Mouse (Mus musculus): ENCODE measurements around the gene Mff. TPM values are rescaled to one million over a fixed set of nuclear protein-coding genes. Genes with fewer than 3 reads are reported as not detected.
A peak's percentile ranks its signal among the peaks of the same experiment; 100 is the strongest.

The Mff gene
- polyA plus RNA-seq, 1 experiment, result 170 TPM

- TF ChIP-seq EP300 (IDR thresholded peaks at IDR 0.05; ENCODE audit: insufficient read depth, low read depth, low read length) (no peak), POLR2A (IDR thresholded peaks at IDR 0.05; ENCODE audit: insufficient read depth, low read length) (no peak), CTCF (IDR thresholded peaks at IDR 0.05; ENCODE audit: low read depth, low read length) (no peak)
- Histone ChIP-seq H3K9ac (ENCODE audit: low read depth, poor library complexity, severe bottlenecking) (peak overlapping the region; percentile 95), H3K27ac (ENCODE audit: insufficient read depth, low read length) (no peak overlapping the region), H3K36me3 (ENCODE audit: control insufficient read depth, insufficient read depth, low read length, poor library complexity, severe bottlenecking) (peaks cover 8% of the 10 kb centered on the region), H3K4me1 (ENCODE audit: control insufficient read depth, insufficient read depth, low read length) (no peaks in the 10 kb centered on the region), H3K27me3 (ENCODE audit: control insufficient read depth, insufficient read depth, low read length, poor library complexity, severe bottlenecking) (no peaks in the 10 kb centered on the region), H3K4me3 (ENCODE audit: low read depth, low read length) (peak overlapping the region; percentile 88), H3K9me3 (replicated peaks; ENCODE audit: control insufficient read depth, insufficient read depth, low read length, poor library complexity, severe bottlenecking) (no peaks in the 10 kb centered on the region)
Measured at GRCm38 (mm10) chr1:82725026-82725874, 560 bp downstream of the Mff start.

- H3K4me1 ChIP-seq (ENCODE audit: control insufficient read depth, insufficient read depth, low read length), result no peaks in the 10 kb centered on the region
- peak overlapping the region; percentile 95 for H3K9ac ChIP-seq (ENCODE audit: low read depth, poor library complexity, severe bottlenecking)
- H3K4me3 ChIP-seq (ENCODE audit: low read depth, low read length), result no peak overlapping the region
- no peaks in the 10 kb centered on the region for H3K9me3 ChIP-seq (replicated peaks; ENCODE audit: control insufficient read depth, insufficient read depth, low read length, poor library complexity, severe bottlenecking)
- no peak for TF ChIP-seq CTCF (IDR thresholded peaks at IDR 0.05; ENCODE audit: low read depth, low read length)
- no peak for TF ChIP-seq EP300 (IDR thresholded peaks at IDR 0.05; ENCODE audit: insufficient read depth, low read depth, low read length)
- no peak for TF ChIP-seq POLR2A (IDR thresholded peaks at IDR 0.05; ENCODE audit: insufficient read depth, low read length)
- no peak overlapping the region for H3K27ac ChIP-seq (ENCODE audit: insufficient read depth, low read length)
- H3K36me3 ChIP-seq (ENCODE audit: control insufficient read depth, insufficient read depth, low read length, poor library complexity, severe bottlenecking), result peaks cover 12% of the 10 kb centered on the region
- H3K27me3 ChIP-seq (ENCODE audit: control insufficient read depth, insufficient read depth, low read length, poor library complexity, severe bottlenecking), result no peaks in the 10 kb centered on the region
Measured at GRCm38 (mm10) chr1:82725875-82726185, 1.1 kb downstream of the Mff start.

- H3K9ac ChIP-seq (ENCODE audit: low read depth, poor library complexity, severe bottlenecking), result no peak overlapping the region
- H3K36me3 ChIP-seq (ENCODE audit: control insufficient read depth, insufficient read depth, low read length, poor library complexity, severe bottlenecking), result peaks cover 18% of the 10 kb centered on the region
- no peaks in the 10 kb centered on the region for H3K27me3 ChIP-seq (ENCODE audit: control insufficient read depth, insufficient read depth, low read length, poor library complexity, severe bottlenecking)
- TF ChIP-seq POLR2A (IDR thresholded peaks at IDR 0.05; ENCODE audit: insufficient read depth, low read length) (no peak), CTCF (IDR thresholded peaks at IDR 0.05; ENCODE audit: low read depth, low read length) (no peak), EP300 (IDR thresholded peaks at IDR 0.05; ENCODE audit: insufficient read depth, low read depth, low read length) (no peak)
- no peaks in the 10 kb centered on the region for H3K4me1 ChIP-seq (ENCODE audit: control insufficient read depth, insufficient read depth, low read length)
- H3K27ac ChIP-seq (ENCODE audit: insufficient read depth, low read length), result no peak overlapping the region
- H3K4me3 ChIP-seq (ENCODE audit: low read depth, low read length), result no peak overlapping the region
- H3K9me3 ChIP-seq (replicated peaks; ENCODE audit: control insufficient read depth, insufficient read depth, low read length, poor library complexity, severe bottlenecking), result no peaks in the 10 kb centered on the region
Measured at GRCm38 (mm10) chr1:82726482-82726881, 1.8 kb downstream of the Mff start.

GRCm38 (mm10) chr1:82733357-82733756 lies 8.7 kb downstream of the Mff start:
- no peak overlapping the region for H3K4me3 ChIP-seq (ENCODE audit: low read depth, low read length)
- no peak overlapping the region for H3K27ac ChIP-seq (ENCODE audit: insufficient read depth, low read length)

DNA sequence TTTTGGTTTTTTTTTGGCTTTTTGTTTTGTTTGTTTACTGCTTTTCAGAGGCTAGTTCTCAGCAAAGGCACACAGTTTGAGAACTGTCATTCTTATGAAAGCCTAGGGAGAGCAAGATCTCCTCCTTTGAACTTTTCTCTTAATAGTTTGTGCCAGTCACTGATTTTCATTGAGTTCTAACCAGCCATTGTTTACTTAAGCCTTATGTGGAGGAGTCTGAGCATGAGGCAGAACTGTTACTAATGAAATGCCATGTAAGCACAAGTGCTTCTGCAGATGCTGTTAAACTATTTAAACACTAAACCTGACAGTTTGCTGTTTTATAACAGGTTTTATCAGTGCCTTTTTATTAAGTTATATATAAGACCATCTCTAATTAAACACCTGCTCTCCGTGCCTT lies 13.4 kb downstream of the Mff start:
- Histone ChIP-seq H3K9ac (ENCODE audit: low read depth, poor library complexity, severe bottlenecking) (no peak overlapping the region), H3K27ac (ENCODE audit: insufficient read depth, low read length) (no peak overlapping the region), H3K4me3 (ENCODE audit: low read depth, low read length) (no peak overlapping the region), H3K27me3 (ENCODE audit: control insufficient read depth, insufficient read depth, low read length, poor library complexity, severe bottlenecking) (no peaks in the 10 kb centered on the region), H3K9me3 (replicated peaks; ENCODE audit: control insufficient read depth, insufficient read depth, low read length, poor library complexity, severe bottlenecking) (no peaks in the 10 kb centered on the region), H3K36me3 (ENCODE audit: control insufficient read depth, insufficient read depth, low read length, poor library complexity, severe bottlenecking) (peaks cover 17% of the 10 kb centered on the region), H3K4me1 (ENCODE audit: control insufficient read depth, insufficient read depth, low read length) (no peaks in the 10 kb centered on the region)
- no peak for TF ChIP-seq CTCF (IDR thresholded peaks at IDR 0.05; ENCODE audit: low read depth, low read length)
- no peak for TF ChIP-seq POLR2A (IDR thresholded peaks at IDR 0.05; ENCODE audit: insufficient read depth, low read length)

More at GRCm38 (mm10) chr1:82733357-82733756, 8.7 kb downstream of the Mff start:
- no peak overlapping the region for H3K9ac ChIP-seq (ENCODE audit: low read depth, poor library complexity, severe bottlenecking)
- no peaks in the 10 kb centered on the region for H3K4me1 ChIP-seq (ENCODE audit: control insufficient read depth, insufficient read depth, low read length)
- peaks cover 34% of the 10 kb centered on the region for H3K36me3 ChIP-seq (ENCODE audit: control insufficient read depth, insufficient read depth, low read length, poor library complexity, severe bottlenecking)
- no peaks in the 10 kb centered on the region for H3K27me3 ChIP-seq (ENCODE audit: control insufficient read depth, insufficient read depth, low read length, poor library complexity, severe bottlenecking)
- TF ChIP-seq EP300 (IDR thresholded peaks at IDR 0.05; ENCODE audit: insufficient read depth, low read depth, low read length) (no peak), CTCF (IDR thresholded peaks at IDR 0.05; ENCODE audit: low read depth, low read length) (no peak), POLR2A (IDR thresholded peaks at IDR 0.05; ENCODE audit: insufficient read depth, low read length) (no peak)
- no peaks in the 10 kb centered on the region for H3K9me3 ChIP-seq (replicated peaks; ENCODE audit: control insufficient read depth, insufficient read depth, low read length, poor library complexity, severe bottlenecking)

DNA sequence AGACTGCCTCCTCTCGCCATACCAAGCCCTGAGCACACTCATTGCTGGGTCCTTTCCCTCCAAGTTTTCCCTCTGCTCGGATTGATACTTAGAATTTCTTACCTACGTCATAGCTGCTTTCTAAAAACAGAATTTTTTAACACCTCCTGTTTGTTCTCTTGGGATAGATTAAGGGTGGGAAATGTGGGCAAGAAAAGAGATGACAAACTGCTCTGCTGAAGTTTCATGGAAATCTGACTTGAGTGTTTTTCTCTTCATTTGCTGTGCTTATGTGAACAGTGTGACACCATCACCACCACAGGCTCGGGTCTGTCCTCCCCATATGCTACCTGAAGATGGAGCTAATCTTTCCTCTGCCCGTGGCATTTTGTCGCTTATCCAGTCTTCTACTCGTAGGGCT lies 16.8 kb downstream of the Mff start:
- Histone ChIP-seq H3K9me3 (replicated peaks; ENCODE audit: control insufficient read depth, insufficient read depth, low read length, poor library complexity, severe bottlenecking) (no peaks in the 10 kb centered on the region), H3K36me3 (ENCODE audit: control insufficient read depth, insufficient read depth, low read length, poor library complexity, severe bottlenecking) (peaks cover 5% of the 10 kb centered on the region)
- TF ChIP-seq EP300 (IDR thresholded peaks at IDR 0.05; ENCODE audit: insufficient read depth, low read depth, low read length), result no peak
- no peak for TF ChIP-seq CTCF (IDR thresholded peaks at IDR 0.05; ENCODE audit: low read depth, low read length)
- TF ChIP-seq POLR2A (IDR thresholded peaks at IDR 0.05; ENCODE audit: insufficient read depth, low read length), result no peak

More for the DNA sequence above, 16.8 kb downstream of the Mff start:
- no peaks in the 10 kb centered on the region for H3K4me1 ChIP-seq (ENCODE audit: control insufficient read depth, insufficient read depth, low read length)
- H3K27ac ChIP-seq (ENCODE audit: insufficient read depth, low read length), result no peak overlapping the region
- no peaks in the 10 kb centered on the region for H3K27me3 ChIP-seq (ENCODE audit: control insufficient read depth, insufficient read depth, low read length, poor library complexity, severe bottlenecking)
- H3K4me3 ChIP-seq (ENCODE audit: low read depth, low read length), result no peak overlapping the region
- H3K9ac ChIP-seq (ENCODE audit: low read depth, poor library complexity, severe bottlenecking), result no peak overlapping the region

All from ES-Bruce4 (cell line).